Mouse (Mus musculus) MEL (cell line): ENCODE results near the gene Atxn2.

ENCODE experiments used
- CHD1 ChIP-seq: IDR thresholded peaks from 2 replicates; pipeline ENCODE4 v1.6.1; 2012; ENCODE audit warnings: low read depth, mild to moderate bottlenecking, inconsistent platforms, low read length, improper control_type of control experiment
- MAFK ChIP-seq: IDR thresholded peaks from 2 replicates; pipeline ENCODE4 v1.6.1; 2011; ENCODE audit warnings: low read depth, mild to moderate bottlenecking, low read length, improper control_type of control experiment, borderline replicate concordance
- MYC ChIP-seq: IDR thresholded peaks from 2 replicates; pipeline ENCODE4 v1.6.1; 2011; ENCODE audit warnings: low read depth, mild to moderate bottlenecking, low read length, improper control_type of control experiment, moderate library complexity
- POLR2A ChIP-seq, 2 experiments: IDR thresholded peaks; 2 replicates each; pipeline ENCODE4 v1.6.1; 2011 to 2012; ENCODE audit warnings: low read length in 2 of 2, mild to moderate bottlenecking in 2 of 2, control low read depth in 1 of 2, improper control_type of control experiment in 1 of 2, low read depth in 1 of 2, moderate library complexity in 1 of 2; ENCODE audit not compliant: control insufficient read depth in 1 of 2, insufficient read depth in 1 of 2, poor library complexity in 1 of 2
- USF2 ChIP-seq, 2 experiments: IDR thresholded peaks; 2 replicates each; pipeline ENCODE4 v1.6.1; 2011 to 2012; ENCODE audit warnings: improper control_type of control experiment in 2 of 2, low read length in 2 of 2, borderline replicate concordance in 1 of 2, inconsistent platforms in 1 of 2, low read depth in 1 of 2, mild to moderate bottlenecking in 1 of 2; ENCODE audit not compliant: insufficient read depth in 1 of 2

GRCm38 (mm10) chr5:121809667-121810224 is 98.6 kb downstream of the Atxn2 start:
- TF ChIP-seq USF2 (IDR thresholded peaks at IDR 0.05; ENCODE audit: borderline replicate concordance in 1 of 2, insufficient read depth in 1 of 2, low read depth in 1 of 2, low read length in 2 of 2) (no peak), CHD1 (no peak), MYC (no peak), POLR2A (IDR thresholded peaks at IDR 0.05; ENCODE audit: control insufficient read depth in 1 of 2, insufficient read depth in 1 of 2, low read depth in 1 of 2, low read length in 2 of 2, poor library complexity in 1 of 2) (no peak), MAFK (no peak)
